Mouse (Mus musculus): Measurements from ENCODE around the gene Samd15. TPM values are rescaled to one million over a fixed set of nuclear protein-coding genes. Genes with fewer than 3 reads are reported as not detected.

Samd15 gene
- total and polyA plus RNA-seq, 3 experiments, result 0.62 to 24.0 TPM; not detected in 1

DNA sequence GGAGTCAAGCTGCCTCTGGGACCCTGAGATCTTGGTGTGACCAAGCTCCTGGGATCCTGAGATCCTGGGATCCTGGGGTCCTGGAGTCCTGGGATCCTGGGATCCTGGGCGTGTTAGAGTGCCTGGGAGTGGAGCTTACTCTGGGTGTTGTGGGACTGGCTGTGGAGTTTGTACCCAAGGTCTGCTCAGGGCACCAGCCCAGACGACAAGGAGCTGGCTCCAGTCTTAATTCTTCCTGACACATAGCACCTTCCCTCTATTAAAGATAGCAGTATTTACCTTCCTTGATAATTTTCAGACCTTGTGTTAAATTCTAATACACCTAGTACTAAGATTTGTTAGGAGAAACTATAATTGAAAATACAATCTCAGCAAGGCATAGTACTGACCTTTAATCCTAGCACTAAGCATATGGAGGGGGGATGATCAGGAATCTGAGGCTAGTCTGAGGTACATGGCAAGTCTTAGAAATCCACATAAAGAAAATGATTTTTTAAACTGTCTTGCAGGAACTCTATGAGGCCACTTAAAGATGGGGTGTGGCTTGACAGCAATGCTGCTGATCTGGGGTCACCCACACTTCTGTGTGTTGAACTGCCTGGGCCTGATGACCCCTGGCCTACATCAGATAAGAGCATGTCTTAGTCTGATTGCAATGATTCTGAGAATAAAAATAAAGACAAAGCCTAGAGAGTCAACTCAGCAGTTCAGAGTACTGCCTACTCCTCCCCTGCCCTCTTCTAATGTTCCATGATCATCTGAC lies 13.5 kb downstream of the Samd15 start:
- H3K9me3 ChIP-seq (replicated peaks; ENCODE audit: insufficient read depth, low read length), result no peaks in the 10 kb centered on the region
- H3K4me1 ChIP-seq (ENCODE audit: control insufficient read depth in 1 of 2, insufficient read depth in 2 of 2, low read length in 2 of 2), result peaks cover 3 to 4% of the 10 kb centered on the region in 2 experiments; a peak in 3 of 4 replicates
- peaks cover 0 to 7% of the 10 kb centered on the region in 2 experiments; a peak in 2 of 4 replicates for H3K36me3 ChIP-seq (ENCODE audit: control insufficient read depth in 1 of 2, insufficient read depth in 2 of 2, low read length in 2 of 2)
- H3K27me3 ChIP-seq (ENCODE audit: control insufficient read depth in 1 of 2, insufficient read depth in 2 of 2, low read length in 2 of 2), result no peaks in the 10 kb centered on the region
- H3K27ac ChIP-seq (ENCODE audit: control insufficient read depth, low read depth, low read length), result no peak overlapping the region
- H3K79me2 ChIP-seq (ENCODE audit: control insufficient read depth, insufficient read depth, low read length, poor library complexity), result no peaks in the 10 kb centered on the region
- no peak for DNase-seq (ENCODE audit: low read depth, low spot score)
- no peak overlapping the region for H3K9ac ChIP-seq (ENCODE audit: control insufficient read depth, low read depth, low read length, poor library complexity, severe bottlenecking)
- H3K4me3 ChIP-seq (ENCODE audit: control insufficient read depth in 1 of 2, insufficient read depth in 1 of 2, low read depth in 2 of 2, low read length in 2 of 2), result no peak overlapping the region
- no peak for TF ChIP-seq MAX (IDR thresholded peaks at IDR 0.05; ENCODE audit: low read length)
- no peak for TF ChIP-seq RCOR1 (IDR thresholded peaks at IDR 0.05; ENCODE audit: low read depth, low read length)
- no peak for TF ChIP-seq MYC (IDR thresholded peaks at IDR 0.05; ENCODE audit: low read depth, low read length)
- no peak for TF ChIP-seq JUND (IDR thresholded peaks at IDR 0.05; ENCODE audit: low read depth, low read length)
- no peak for TF ChIP-seq ELF1 (IDR thresholded peaks at IDR 0.05; ENCODE audit: low read depth, low read length)
- no peak for TF ChIP-seq BHLHE40 (IDR thresholded peaks at IDR 0.05; ENCODE audit: borderline replicate concordance, low read depth, low read length)
- no peak for TF ChIP-seq TAL1 (IDR thresholded peaks at IDR 0.05; ENCODE audit: low read length)
- TF ChIP-seq ZMIZ1 (IDR thresholded peaks at IDR 0.05; ENCODE audit: low read depth, low read length), result no peak

DNA sequence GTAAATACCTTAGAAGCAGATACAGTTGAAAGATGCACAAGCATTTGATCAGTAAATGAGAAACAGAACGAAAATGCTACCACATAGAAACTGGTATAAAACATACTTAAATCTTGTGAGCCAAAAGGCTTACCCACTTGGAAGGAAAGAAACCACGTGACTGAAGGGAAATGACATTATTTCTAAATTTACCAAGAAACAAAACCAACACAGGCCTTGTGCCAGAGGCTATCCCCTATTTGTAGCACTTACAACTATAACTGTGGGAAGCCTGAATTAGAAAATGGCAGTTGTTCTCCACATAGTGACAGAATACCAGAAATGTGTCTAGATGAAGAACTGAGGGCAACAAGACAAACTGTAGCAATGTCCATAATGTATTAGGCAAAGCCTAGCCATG lies 16.5 kb downstream of the Samd15 start:
- no peak for TF ChIP-seq TBP (IDR thresholded peaks at IDR 0.05; ENCODE audit: low read depth, low read length)
- TF ChIP-seq MAFK (IDR thresholded peaks at IDR 0.05; ENCODE audit: borderline replicate concordance, low read depth, low read length), result no peak
- no peak for TF ChIP-seq MYC (IDR thresholded peaks at IDR 0.05; ENCODE audit: low read depth, low read length)
- TF ChIP-seq NELFE (IDR thresholded peaks at IDR 0.05; ENCODE audit: low read depth, low read length), result no peak
- TF ChIP-seq E2F4 (IDR thresholded peaks at IDR 0.05; ENCODE audit: borderline replicate concordance, low read depth, low read length), result no peak
- TF ChIP-seq POLR2AphosphoS2 (IDR thresholded peaks at IDR 0.05; ENCODE audit: low read length), result no peak
- no peak for DNase-seq (ENCODE audit: low read depth, low spot score)
- Histone ChIP-seq H3K9ac (ENCODE audit: control insufficient read depth, low read depth, low read length, poor library complexity, severe bottlenecking) (no peak overlapping the region), H3K27ac (ENCODE audit: control insufficient read depth, low read depth, low read length) (no peak overlapping the region), H3K4me1 (ENCODE audit: control insufficient read depth in 1 of 2, insufficient read depth in 2 of 2, low read length in 2 of 2) (peaks cover 3 to 9% of the 10 kb centered on the region in 2 experiments; a peak in 3 of 4 replicates), H3K9me3 (replicated peaks; ENCODE audit: insufficient read depth, low read length) (no peaks in the 10 kb centered on the region), H3K4me3 (ENCODE audit: control insufficient read depth in 1 of 2, insufficient read depth in 1 of 2, low read depth in 2 of 2, low read length in 2 of 2) (no peak overlapping the region), H3K27me3 (ENCODE audit: control insufficient read depth in 1 of 2, insufficient read depth in 2 of 2, low read length in 2 of 2) (no peaks in the 10 kb centered on the region), H3K36me3 (ENCODE audit: control insufficient read depth in 1 of 2, insufficient read depth in 2 of 2, low read length in 2 of 2) (peaks cover 0 to 9% of the 10 kb centered on the region in 2 experiments; a peak in 2 of 4 replicates), H3K79me2 (ENCODE audit: control insufficient read depth, insufficient read depth, low read length, poor library complexity) (no peaks in the 10 kb centered on the region)

DNA sequence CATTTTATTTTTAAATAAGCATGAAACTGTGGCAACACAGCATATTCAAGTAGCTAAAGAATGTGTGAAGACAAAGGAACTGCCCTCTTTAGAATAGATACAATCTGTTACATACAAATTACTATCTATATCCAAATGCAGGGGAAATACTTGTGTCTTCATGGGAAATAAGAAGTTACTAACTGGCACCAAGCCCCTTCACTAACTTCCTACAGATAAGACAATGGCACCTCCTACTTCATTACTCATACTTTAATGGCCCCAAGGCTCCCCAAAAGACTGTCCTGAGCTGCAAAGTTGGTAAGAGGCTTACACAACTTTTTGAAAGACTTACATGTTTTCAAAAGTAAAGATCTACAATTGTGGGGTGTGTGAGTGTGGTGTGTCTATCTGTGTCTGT lies 18.1 kb downstream of the Samd15 start:
- Histone ChIP-seq H3K4me1 (ENCODE audit: control insufficient read depth in 1 of 2, insufficient read depth in 2 of 2, low read length in 2 of 2) (peaks cover 3 to 9% of the 10 kb centered on the region in 2 experiments; a peak in 3 of 4 replicates), H3K79me2 (ENCODE audit: control insufficient read depth, insufficient read depth, low read length, poor library complexity) (no peaks in the 10 kb centered on the region), H3K27ac (ENCODE audit: control insufficient read depth, low read depth, low read length) (peak overlapping the region; percentile 39), H3K27me3 (ENCODE audit: control insufficient read depth in 1 of 2, insufficient read depth in 2 of 2, low read length in 2 of 2) (no peaks in the 10 kb centered on the region), H3K9me3 (replicated peaks; ENCODE audit: insufficient read depth, low read length) (no peaks in the 10 kb centered on the region), H3K4me3 (ENCODE audit: control insufficient read depth in 1 of 2, insufficient read depth in 1 of 2, low read depth in 2 of 2, low read length in 2 of 2) (no peak overlapping the region), H3K9ac (ENCODE audit: control insufficient read depth, low read depth, low read length, poor library complexity, severe bottlenecking) (no peak overlapping the region), H3K36me3 (ENCODE audit: control insufficient read depth in 1 of 2, insufficient read depth in 2 of 2, low read length in 2 of 2) (peaks cover 0 to 9% of the 10 kb centered on the region in 2 experiments; a peak in 2 of 4 replicates)
- DNase-seq (ENCODE audit: low read depth, low spot score), result peak; percentile 72
- TF ChIP-seq MAX (IDR thresholded peaks at IDR 0.05; ENCODE audit: low read length) (no peak), JUND (IDR thresholded peaks at IDR 0.05; ENCODE audit: low read depth, low read length) (no peak), GABPA (IDR thresholded peaks at IDR 0.05; ENCODE audit: low read depth, low read length) (no peak), NRF1 (IDR thresholded peaks at IDR 0.05; ENCODE audit: insufficient read depth, low read depth, low read length, poor library complexity, severe bottlenecking) (no peak), KAT2A (conservative IDR thresholded peaks at IDR 0.05; ENCODE audit: low read depth, low read length) (no peak), CHD2 (IDR thresholded peaks at IDR 0.05; ENCODE audit: low read length) (no peak), MAFK (IDR thresholded peaks at IDR 0.05; ENCODE audit: borderline replicate concordance, low read depth, low read length) (no peak), CHD1 (IDR thresholded peaks at IDR 0.05; ENCODE audit: low read depth, low read length) (no peak), MEF2A (IDR thresholded peaks at IDR 0.05; ENCODE audit: extremely low read depth, insufficient replicate concordance, low read depth, low read length, poor library complexity, severe bottlenecking) (no peak), E2F4 (IDR thresholded peaks at IDR 0.05; ENCODE audit: borderline replicate concordance, low read depth, low read length) (no peak), POLR2AphosphoS5 (IDR thresholded peaks at IDR 0.05; ENCODE audit: borderline replicate concordance, low read depth, low read length) (no peak), CTCF (IDR thresholded peaks at IDR 0.05 in 2 of 3, conservative IDR thresholded peaks at IDR 0.05 in 1 of 3; ENCODE audit: control insufficient read depth in 1 of 3, insufficient read depth in 1 of 3, low read depth in 2 of 3, low read length in 3 of 3, poor library complexity in 1 of 3, severe bottlenecking in 1 of 3) (no peak), POLR2AphosphoS2 (IDR thresholded peaks at IDR 0.05; ENCODE audit: low read length) (no peak), UBTF (IDR thresholded peaks at IDR 0.05; ENCODE audit: borderline replicate concordance, insufficient read depth, low read depth, low read length) (no peak), ZMIZ1 (IDR thresholded peaks at IDR 0.05; ENCODE audit: low read depth, low read length) (no peak), MYB (IDR thresholded peaks at IDR 0.05; ENCODE audit: low read depth, low read length) (no peak), RCOR1 (IDR thresholded peaks at IDR 0.05; ENCODE audit: low read depth, low read length) (no peak)

All from MEL (cell line).